Mouse (Mus musculus) heart, adult 2 months (tissue): Measurements from ENCODE around the gene Gm20388. TPM values are rescaled to one million over a fixed set of nuclear protein-coding genes. Genes with fewer than 3 reads are reported as not detected.

Source experiments
- DNase-seq, 2 experiments: peaks; one replicate each; pipeline ENCODE4 v3.0.0; 2021
- H3K27ac ChIP-seq: fragments of 200-600 bp; 2 replicates; pipeline ENCODE4 v1.8.1; 2022
- H3K27me3 ChIP-seq: fragments of 200-500 bp; 2 replicates; pipeline ENCODE4 v1.6.1; 2012; ENCODE audit warnings: mild to moderate bottlenecking, low read length, inconsistent platforms, mixed read lengths; ENCODE audit not compliant: control insufficient read depth, insufficient read depth
- H3K36me3 ChIP-seq: fragments of 200-500 bp; 2 replicates; pipeline ENCODE4 v1.6.1; 2012; ENCODE audit warnings: low read length, inconsistent platforms; ENCODE audit not compliant: control insufficient read depth, insufficient read depth
- H3K4me1 ChIP-seq: fragments of 200-500 bp; 2 replicates; pipeline ENCODE4 v1.6.1; 2011; ENCODE audit warnings: low read length; ENCODE audit not compliant: control insufficient read depth, insufficient read depth
- H3K4me3 ChIP-seq: fragments of 200-600 bp; 2 replicates; pipeline ENCODE4 v1.8.1; 2022
- H3K79me2 ChIP-seq: fragments of 200-500 bp; replicated peaks from 2 replicates; pipeline ENCODE4 v1.6.1; 2012; ENCODE audit warnings: mild to moderate bottlenecking, inconsistent platforms, low read length, moderate library complexity, mixed read lengths; ENCODE audit not compliant: control insufficient read depth, insufficient read depth
- H3K9ac ChIP-seq: fragments of 200-500 bp; 2 replicates; pipeline ENCODE4 v1.6.1; 2012; ENCODE audit warnings: low read depth, mild to moderate bottlenecking, control low read depth, inconsistent platforms, low read length, mixed read lengths
- CTCF ChIP-seq: fragments of 200-600 bp; IDR thresholded peaks from 2 replicates; pipeline ENCODE4 v1.8.1; 2022; ENCODE audit warnings: antibody characterized with exemption, mild to moderate bottlenecking, moderate library complexity
- EP300 ChIP-seq: fragments of 200-500 bp; IDR thresholded peaks from 2 replicates; pipeline ENCODE4 v1.6.1; 2011; ENCODE audit warnings: low read depth, low read length, control low read depth; ENCODE audit not compliant: insufficient read depth
- POLR2A ChIP-seq: fragments of 200-500 bp; IDR thresholded peaks from 2 replicates; pipeline ENCODE4 v1.6.1; 2011; ENCODE audit warnings: mild to moderate bottlenecking, low read depth, low read length, control low read depth; ENCODE audit not compliant: insufficient read depth
- WGBS: fragments of 180-500 bp; shearing (Covaris S2); methylation state at CpG from one replicate; pipeline ENCODE4 v1.1.7; 2018; 5-methylcytosine and 5-hydroxymethylcytosine counted together
- intact Hi-C: fragments of 180-260 bp; cut with DNase I; formaldehyde crosslinking; loops from one replicate; pipeline ENCODE4 v1.15.1; 2025
- polyA plus RNA-seq: library from polyadenylated mRNA; depleted of rRNA; stranded (reverse); fragments of >200 nt; gene quantifications from 2 replicates; pipeline ENCODE4 v1.2.3, GENCODE M21; 2012
- total RNA-seq, 2 experiments: library from RNA; stranded (reverse); gene quantifications; 2 replicates each; pipeline ENCODE4 v1.2.3; 2021

The Gm20388 gene
- total and polyA plus RNA-seq, 3 experiments: 1.8 to 32.3 TPM; not detected in 1

DNA sequence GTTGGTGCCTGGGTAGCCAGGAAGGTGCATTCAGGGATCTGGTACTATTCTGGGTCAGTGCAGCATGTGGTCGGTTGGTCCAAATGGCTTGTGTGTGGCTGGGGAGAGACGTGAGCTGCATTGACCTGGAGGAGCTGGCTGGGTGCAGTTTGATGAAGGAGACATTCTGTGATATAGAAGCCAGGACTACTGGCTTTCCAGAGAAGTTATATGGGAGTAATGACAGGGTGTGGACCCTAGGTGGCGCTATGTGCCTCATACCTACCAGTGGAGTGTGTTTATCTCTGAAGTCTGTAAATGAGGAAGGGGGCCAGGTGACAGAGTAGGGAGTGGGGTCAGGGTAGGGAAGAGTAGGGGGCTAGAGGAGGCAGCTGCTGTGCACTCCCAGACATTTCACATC lies 1839.9 kb downstream of the Gm20388 start:
- Histone ChIP-seq H3K4me3 (no peak overlapping the region), H3K9ac (no peak overlapping the region), H3K27me3 (peaks cover 8% of the 10 kb centered on the region), H3K27ac (no peak overlapping the region), H3K79me2 (no peaks in the 10 kb centered on the region), H3K36me3 (no peaks in the 10 kb centered on the region), H3K4me1 (no peaks in the 10 kb centered on the region)
- WGBS: 43% methylated on average over 3 of the region's 3 CpGs
- intact Hi-C loops: no loop called here
- TF ChIP-seq CTCF (peak; percentile 51), POLR2A (no peak)
- no peak for DNase-seq

DNA sequence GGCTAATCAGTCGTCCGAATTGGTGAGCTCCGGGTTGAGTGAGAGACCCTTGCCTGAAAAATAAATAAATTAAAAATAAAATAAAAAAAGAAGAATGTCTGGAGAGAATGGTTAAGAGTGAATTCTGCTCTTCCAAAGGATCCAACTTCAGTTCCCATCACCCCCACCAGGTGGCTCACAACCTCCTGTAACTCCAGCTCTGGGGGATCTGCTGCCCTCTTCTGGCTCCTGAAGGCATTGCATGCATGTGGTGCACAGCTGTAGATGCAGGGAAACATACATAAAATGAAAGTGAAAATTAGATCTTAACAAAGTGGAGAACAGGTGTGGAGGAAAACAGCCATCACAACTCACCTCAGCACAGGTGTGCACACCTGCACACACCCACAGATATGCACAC lies 1840.8 kb downstream of the Gm20388 start:
- Histone ChIP-seq H3K4me1 (no peaks in the 10 kb centered on the region), H3K36me3 (no peaks in the 10 kb centered on the region), H3K27me3 (peaks cover 8% of the 10 kb centered on the region), H3K4me3 (no peak overlapping the region), H3K27ac (no peak overlapping the region), H3K9ac (no peak overlapping the region), H3K79me2 (no peaks in the 10 kb centered on the region)
- DNase-seq: peak; percentile 12 to 40
- TF ChIP-seq CTCF: peak; percentile 82
- TF ChIP-seq POLR2A: no peak
- WGBS: 15% methylated on average over 3 of the region's 3 CpGs
- intact Hi-C loops: no loop called here

GRCm38 (mm10) chr8:121758470-121758869 lies 1847.8 kb downstream of the Gm20388 start:
- Histone ChIP-seq H3K36me3 (no peaks in the 10 kb centered on the region), H3K4me3 (no peak overlapping the region), H3K27ac (no peak overlapping the region), H3K4me1 (no peaks in the 10 kb centered on the region), H3K9ac (no peak overlapping the region), H3K27me3 (peaks cover under 1% of the 10 kb centered on the region; the same call in 1 of the 2 replicates), H3K79me2 (no peaks in the 10 kb centered on the region)
- WGBS: 47% methylated on average over 12 of the region's 12 CpGs
- intact Hi-C loops: no loop called here
- DNase-seq: no peak
- TF ChIP-seq POLR2A (no peak), EP300 (no peak), CTCF (no peak)

GRCm38 (mm10) chr8:121760484-121760883 lies 1849.8 kb downstream of the Gm20388 start:
- no peak overlapping the region for H3K27ac ChIP-seq
- H3K9ac ChIP-seq: no peak overlapping the region
- no peaks in the 10 kb centered on the region for H3K36me3 ChIP-seq
- WGBS: 53% methylated on average over 7 of the region's 7 CpGs
- no peak for DNase-seq
- TF ChIP-seq POLR2A: no peak
- H3K4me3 ChIP-seq: no peak overlapping the region
- H3K79me2 ChIP-seq: no peaks in the 10 kb centered on the region
- intact Hi-C loops: no loop called here
- H3K4me1 ChIP-seq: no peaks in the 10 kb centered on the region
- no peaks in the 10 kb centered on the region for H3K27me3 ChIP-seq

GRCm38 (mm10) chr8:121761480-121761879 lies 1850.8 kb downstream of the Gm20388 start:
- Histone ChIP-seq H3K27me3 (no peaks in the 10 kb centered on the region), H3K4me3 (no peak overlapping the region), H3K27ac (no peak overlapping the region), H3K4me1 (no peaks in the 10 kb centered on the region), H3K36me3 (no peaks in the 10 kb centered on the region), H3K79me2 (no peaks in the 10 kb centered on the region), H3K9ac (no peak overlapping the region)
- 25% methylated on average over 10 of the region's 10 CpGs for WGBS
- TF ChIP-seq POLR2A (no peak), CTCF (no peak), EP300 (no peak)
- intact Hi-C loops: no loop called here
- DNase-seq: no peak

DNA sequence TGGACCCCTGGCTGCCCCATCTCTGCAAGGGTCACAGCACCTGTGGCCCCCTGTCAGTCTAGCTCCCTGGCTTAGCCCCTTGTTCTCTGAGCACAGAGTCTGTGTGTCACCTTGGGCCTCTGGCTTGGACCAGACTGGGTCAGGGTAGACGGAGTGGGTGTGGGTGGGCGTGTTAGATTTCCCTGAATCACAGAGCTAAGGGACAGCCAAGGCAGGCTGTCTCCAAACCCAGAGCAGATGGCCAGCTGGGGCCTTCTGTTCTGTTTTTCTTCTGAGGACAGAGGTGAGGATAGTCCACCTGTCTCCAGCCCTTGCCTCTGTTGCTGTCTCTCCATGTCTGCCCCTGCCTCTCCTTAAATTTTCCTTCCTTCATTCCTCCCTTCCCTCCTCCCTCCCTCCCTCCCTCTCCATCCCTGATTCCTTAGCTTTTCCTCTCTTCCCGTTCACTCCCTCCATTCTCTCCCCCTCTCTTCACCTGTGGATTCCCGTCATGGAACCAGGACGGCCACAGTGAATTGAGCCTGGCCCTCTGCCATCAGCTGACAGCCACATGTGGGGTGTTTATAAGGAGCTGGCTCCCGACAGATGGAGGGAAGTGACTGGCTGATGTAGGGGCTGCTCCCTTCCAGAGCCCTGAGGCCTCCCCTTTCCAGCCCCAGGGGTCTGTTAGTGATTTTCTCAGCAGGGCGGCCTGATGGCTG lies 1852.5 kb downstream of the Gm20388 start:
- no peak for DNase-seq
- TF ChIP-seq EP300 (no peak), POLR2A (no peak), CTCF (no peak)
- no peak overlapping the region for H3K9ac ChIP-seq
- intact Hi-C loops: no loop called here
- H3K27me3 ChIP-seq: no peaks in the 10 kb centered on the region
- no peak overlapping the region for H3K27ac ChIP-seq
- no peak overlapping the region for H3K4me3 ChIP-seq
- H3K36me3 ChIP-seq: no peaks in the 10 kb centered on the region
- 49% methylated on average over 7 of the region's 7 CpGs for WGBS
- H3K79me2 ChIP-seq: no peaks in the 10 kb centered on the region
- H3K4me1 ChIP-seq: no peaks in the 10 kb centered on the region

GRCm38 (mm10) chr8:121763700-121764013 lies 1853.0 kb downstream of the Gm20388 start:
- no peak for DNase-seq
- TF ChIP-seq POLR2A (no peak), CTCF (no peak), EP300 (no peak)
- H3K36me3 ChIP-seq: no peaks in the 10 kb centered on the region
- no peaks in the 10 kb centered on the region for H3K4me1 ChIP-seq
- intact Hi-C loops: no loop called here
- no peaks in the 10 kb centered on the region for H3K79me2 ChIP-seq
- WGBS: 60% methylated on average over 9 of the region's 9 CpGs
- H3K27me3 ChIP-seq: no peaks in the 10 kb centered on the region
- no peak overlapping the region for H3K27ac ChIP-seq
- no peak overlapping the region for H3K9ac ChIP-seq
- no peak overlapping the region for H3K4me3 ChIP-seq
